Mouse (Mus musculus) stomach, postnatal 0 days (tissue): ENCODE data around the gene Btg1. TPM values are rescaled to one million over a fixed set of nuclear protein-coding genes. Genes with fewer than 3 reads are reported as not detected.

Source experiments
- ATAC-seq: fragments of 200-750 bp; cut with Nextera tagmentation; 2 replicates; pipeline ENCODE4 v1.8.0; 2017; ENCODE audit not compliant: low FRiP score, low TSS enrichment
- DNase-seq: peaks from one replicate; pipeline ENCODE4 v3.0.0-alpha.2; 2016; ENCODE audit warnings: low spot score
- H3K27ac ChIP-seq: fragments of 300-500 bp; sonication (generic); replicated peaks from 2 replicates; pipeline ENCODE4 v1.5.1; 2014; ENCODE audit warnings: mild to moderate bottlenecking, control low read depth
- H3K27me3 ChIP-seq: fragments of 300-500 bp; sonication (generic); 2 replicates; pipeline ENCODE4 v1.6.1; 2014; ENCODE audit warnings: low read length; ENCODE audit not compliant: control insufficient read depth, insufficient read depth
- H3K36me3 ChIP-seq: fragments of 300-500 bp; sonication (generic); 2 replicates; pipeline ENCODE4 v1.6.1; 2014; ENCODE audit warnings: low read length, mixed read lengths; ENCODE audit not compliant: control insufficient read depth, insufficient read depth
- H3K4me1 ChIP-seq: fragments of 300-500 bp; sonication (generic); replicated peaks from 2 replicates; pipeline ENCODE4 v1.6.1; 2014; ENCODE audit warnings: antibody characterized with exemption; ENCODE audit not compliant: control insufficient read depth, insufficient read depth
- H3K4me2 ChIP-seq: fragments of 300-500 bp; sonication (generic); replicated peaks from 2 replicates; pipeline ENCODE4 v1.6.1; 2014; ENCODE audit warnings: low read depth, mild to moderate bottlenecking, control low read depth, moderate library complexity
- H3K4me3 ChIP-seq: fragments of 300-500 bp; sonication (generic); 2 replicates; pipeline ENCODE4 v1.5.1; 2014; ENCODE audit warnings: low read depth, low read length, control low read depth
- H3K9ac ChIP-seq: fragments of 300-500 bp; sonication (generic); 2 replicates; pipeline ENCODE4 v1.6.1; 2014; ENCODE audit warnings: mild to moderate bottlenecking, low read length, control low read depth, mixed read lengths
- H3K9me3 ChIP-seq: fragments of 300-500 bp; sonication (generic); 2 replicates; pipeline ENCODE4 v1.6.1; 2016; ENCODE audit warnings: low read length; ENCODE audit not compliant: control insufficient read depth
- CTCF ChIP-seq: IDR thresholded peaks from 2 replicates; pipeline ENCODE4 v1.5.1; 2016; ENCODE audit warnings: antibody characterized with exemption, low read depth, mild to moderate bottlenecking, moderate library complexity
- EP300 ChIP-seq: optimal IDR thresholded peaks from 2 replicates; pipeline ENCODE3; 2016; ENCODE audit warnings: antibody characterized with exemption
- WGBS: fragments of 180-500 bp; shearing (Covaris S2); extraction: QIAGEN DNeasy Blood & Tissue Kit; methylation state at CpG from one replicate; pipeline ENCODE4 v1.1.7; 2014; 5-methylcytosine and 5-hydroxymethylcytosine counted together
- polyA plus RNA-seq: library from polyadenylated mRNA; unstranded; fragments of >200 nt; fragmentation: Nextera tagmentation; extraction: Ambion mirVana; gene quantifications from 2 replicates; pipeline ENCODE4 v1.2.1, GENCODE M21; 2015

Gene Btg1
- polyA plus RNA-seq, 1 experiment from 2014 or later = 59.8 TPM

DNA sequence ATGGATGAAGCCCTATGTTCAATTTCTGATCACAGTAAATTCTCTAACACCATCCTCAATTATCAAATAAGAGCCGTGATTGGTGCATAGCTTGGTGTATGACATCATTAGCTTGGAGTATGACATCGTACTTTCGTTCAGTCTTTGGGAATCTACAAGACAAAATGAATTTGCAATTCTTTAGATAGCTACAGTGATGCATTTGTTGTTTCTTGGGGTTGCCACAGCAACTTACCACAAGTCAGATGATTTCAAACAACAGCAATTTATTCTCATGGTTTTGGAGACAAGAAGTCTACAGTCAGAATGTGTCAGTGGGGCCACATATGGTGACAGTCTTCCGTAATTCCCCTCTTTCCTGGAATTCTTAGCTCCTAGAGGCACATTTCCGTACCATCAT lies 27.0 kb upstream of the Btg1 start:
- Histone ChIP-seq H3K36me3 (no peaks in the 10 kb centered on the region), H3K27ac (no peak overlapping the region), H3K27me3 (no peaks in the 10 kb centered on the region), H3K4me2 (no peak overlapping the region), H3K9me3 (no peaks in the 10 kb centered on the region), H3K4me1 (no peaks in the 10 kb centered on the region), H3K9ac (no peak overlapping the region), H3K4me3 (no peak overlapping the region)
- DNase-seq (no peak), ATAC-seq (no peak)
- WGBS = 88% methylated on average over 5 of the region's 5 CpGs
- no peak for TF ChIP-seq EP300
- no peak for TF ChIP-seq CTCF

- H3K36me3 ChIP-seq = no peaks in the 10 kb centered on the region
- no peak for ATAC-seq
- no peak overlapping the region for H3K27ac ChIP-seq
- no peaks in the 10 kb centered on the region for H3K27me3 ChIP-seq
- no peaks in the 10 kb centered on the region for H3K9me3 ChIP-seq
- no peaks in the 10 kb centered on the region for H3K4me1 ChIP-seq
- H3K4me3 ChIP-seq = no peak overlapping the region
- H3K4me2 ChIP-seq = no peak overlapping the region
- no peak for TF ChIP-seq CTCF
- TF ChIP-seq EP300 = no peak
- 19% methylated on average over 1 of the region's 2 CpGs for WGBS
- no peak overlapping the region for H3K9ac ChIP-seq
- DNase-seq = no peak
Measured at GRCm38 (mm10) chr10:96592089-96592488, 24.7 kb upstream of the Btg1 start.

GRCm38 (mm10) chr10:96595435-96596132 lies 21.2 kb upstream of the Btg1 start:
- no peaks in the 10 kb centered on the region for H3K27me3 ChIP-seq
- WGBS = 80% methylated on average over 10 of the region's 10 CpGs
- DNase-seq (no peak), ATAC-seq (no peak)
- H3K36me3 ChIP-seq = no peaks in the 10 kb centered on the region
- H3K9me3 ChIP-seq = no peaks in the 10 kb centered on the region
- H3K4me2 ChIP-seq = no peak overlapping the region
- no peaks in the 10 kb centered on the region for H3K4me1 ChIP-seq
- no peak overlapping the region for H3K27ac ChIP-seq
- H3K9ac ChIP-seq = no peak overlapping the region
- TF ChIP-seq EP300 (no peak), CTCF (no peak)
- H3K4me3 ChIP-seq = no peak overlapping the region

DNA sequence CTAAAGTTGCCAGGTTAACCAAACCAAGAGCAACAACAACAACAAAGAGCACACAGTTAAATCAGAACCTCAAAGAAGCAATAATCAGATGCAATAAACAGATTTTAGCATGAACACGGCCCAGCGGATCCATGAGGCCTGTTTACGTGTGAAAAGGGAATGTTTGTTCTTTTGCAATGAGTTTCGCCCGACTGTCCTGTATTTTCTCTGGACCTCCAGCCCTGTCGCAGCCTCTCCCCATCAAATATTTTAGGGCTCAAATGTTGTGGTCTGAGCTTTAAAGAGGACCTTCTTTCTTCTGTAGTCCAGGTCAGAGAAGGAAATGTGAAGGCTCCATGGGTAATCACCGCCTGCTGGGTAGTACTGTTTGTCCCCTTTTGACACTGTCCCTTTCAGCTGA lies 20.4 kb upstream of the Btg1 start:
- no peak overlapping the region for H3K4me3 ChIP-seq
- no peaks in the 10 kb centered on the region for H3K36me3 ChIP-seq
- no peaks in the 10 kb centered on the region for H3K27me3 ChIP-seq
- H3K4me2 ChIP-seq = no peak overlapping the region
- WGBS = 88% methylated on average over 7 of the region's 7 CpGs
- no peak overlapping the region for H3K9ac ChIP-seq
- no peaks in the 10 kb centered on the region for H3K9me3 ChIP-seq
- no peak for DNase-seq
- ATAC-seq = no peak
- TF ChIP-seq CTCF (no peak), EP300 (no peak)
- H3K4me1 ChIP-seq = no peaks in the 10 kb centered on the region
- H3K27ac ChIP-seq = no peak overlapping the region

DNA sequence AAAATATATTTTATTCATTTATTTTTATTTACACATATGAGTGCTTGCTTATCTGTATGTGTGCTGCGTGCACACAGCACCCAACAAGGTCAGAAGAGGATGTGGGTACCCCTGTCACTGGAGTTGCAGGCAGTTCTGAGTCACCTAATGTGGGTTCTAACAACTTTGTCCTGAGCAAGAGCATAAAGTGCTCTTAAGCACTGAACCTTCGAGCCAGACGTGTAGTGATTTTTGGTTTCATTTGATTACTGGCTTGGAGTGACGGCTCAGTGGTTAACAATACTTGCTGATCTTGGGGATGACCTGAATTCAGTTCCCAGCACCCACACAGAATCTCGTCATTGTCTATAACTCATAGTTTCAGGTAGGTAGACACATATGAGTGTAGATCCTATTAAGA lies 17.2 kb upstream of the Btg1 start:
- Histone ChIP-seq H3K27ac (no peak overlapping the region), H3K27me3 (no peaks in the 10 kb centered on the region), H3K36me3 (no peaks in the 10 kb centered on the region), H3K4me2 (no peak overlapping the region), H3K9me3 (no peaks in the 10 kb centered on the region), H3K4me3 (no peak overlapping the region), H3K9ac (no peak overlapping the region), H3K4me1 (no peaks in the 10 kb centered on the region)
- TF ChIP-seq CTCF (no peak), EP300 (no peak)
- WGBS = 92% methylated on average over 5 of the region's 5 CpGs
- no peak for DNase-seq
- ATAC-seq = no peak

- ATAC-seq = no peak
- 91% methylated on average over 4 of the region's 4 CpGs for WGBS
- no peaks in the 10 kb centered on the region for H3K9me3 ChIP-seq
Measured at GRCm38 (mm10) chr10:96601670-96602069, 15.1 kb upstream of the Btg1 start.

More at GRCm38 (mm10) chr10:96601670-96602069, 15.1 kb upstream of the Btg1 start:
- Histone ChIP-seq H3K9ac (no peak overlapping the region), H3K4me2 (no peak overlapping the region), H3K4me1 (no peaks in the 10 kb centered on the region), H3K27ac (no peak overlapping the region), H3K27me3 (no peaks in the 10 kb centered on the region), H3K36me3 (no peaks in the 10 kb centered on the region), H3K4me3 (no peak overlapping the region)
- TF ChIP-seq EP300 = no peak
- no peak for TF ChIP-seq CTCF
- no peak for DNase-seq
